Mouse (Mus musculus): Measurements from ENCODE around the gene Camta1.
A peak's percentile ranks its signal among the peaks of the same experiment; 100 is the strongest.

The Camta1 gene

DNA sequence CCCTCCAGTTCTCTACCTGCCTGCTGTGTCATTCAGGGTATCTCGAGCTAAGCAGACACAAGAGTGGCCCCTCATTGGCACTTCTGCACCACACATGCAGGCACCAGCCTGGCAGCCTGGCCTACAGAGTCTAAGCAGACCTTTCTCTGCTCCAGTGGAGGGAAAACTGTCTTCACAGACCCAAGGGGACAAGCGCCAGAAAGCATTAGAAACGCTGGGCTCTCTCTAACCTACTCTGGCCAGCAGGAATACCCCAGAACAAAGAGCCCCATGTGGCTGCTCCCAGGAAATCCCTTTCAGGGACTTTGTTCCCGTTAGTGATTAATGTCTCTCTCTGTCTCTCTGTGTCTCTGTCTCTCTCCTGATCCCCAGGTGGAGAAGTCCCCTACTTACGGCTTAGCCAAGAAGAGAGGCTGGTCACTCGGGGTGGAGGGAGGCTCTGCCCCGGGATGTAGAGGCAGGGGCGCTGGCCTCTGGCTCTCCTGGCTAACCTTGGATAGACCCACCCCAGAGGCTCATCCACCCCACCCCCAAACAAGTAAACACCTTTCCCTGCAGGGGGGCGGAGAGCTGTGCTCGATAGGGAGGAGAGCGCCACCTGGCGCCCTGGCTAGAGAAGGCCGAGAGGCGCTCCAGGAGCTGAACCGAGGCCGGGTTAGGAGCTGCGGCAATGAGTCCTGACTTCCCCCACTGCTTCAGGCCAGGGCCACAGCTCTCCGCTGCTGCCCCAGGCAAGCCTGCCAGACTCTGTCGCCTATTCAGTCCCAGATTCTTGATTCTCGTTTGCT lies 722.4 kb downstream of the Camta1 start:
- DNase-seq = peak; percentile 53 to 54

DNA sequence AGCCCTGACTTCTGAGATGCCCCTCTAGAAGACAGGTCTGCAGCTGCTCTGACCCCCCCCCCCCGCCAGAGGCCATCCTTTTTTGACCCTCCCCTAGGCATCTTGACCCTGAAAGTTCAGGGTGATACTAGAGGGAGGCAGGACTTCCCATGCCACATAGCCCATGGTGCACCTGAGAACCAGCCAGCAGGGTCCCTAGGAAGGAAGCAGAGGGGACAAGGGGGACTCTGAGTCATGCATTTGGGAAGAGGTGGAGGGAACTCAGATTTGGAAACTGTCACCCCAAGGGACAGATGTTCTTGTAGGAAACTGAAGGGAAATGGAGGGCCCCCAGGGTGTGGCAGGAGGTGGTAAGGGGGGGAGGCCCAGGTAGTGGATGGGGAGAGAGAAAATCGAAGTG lies 723.1 kb downstream of the Camta1 start:
- DNase-seq = no peak

DNA sequence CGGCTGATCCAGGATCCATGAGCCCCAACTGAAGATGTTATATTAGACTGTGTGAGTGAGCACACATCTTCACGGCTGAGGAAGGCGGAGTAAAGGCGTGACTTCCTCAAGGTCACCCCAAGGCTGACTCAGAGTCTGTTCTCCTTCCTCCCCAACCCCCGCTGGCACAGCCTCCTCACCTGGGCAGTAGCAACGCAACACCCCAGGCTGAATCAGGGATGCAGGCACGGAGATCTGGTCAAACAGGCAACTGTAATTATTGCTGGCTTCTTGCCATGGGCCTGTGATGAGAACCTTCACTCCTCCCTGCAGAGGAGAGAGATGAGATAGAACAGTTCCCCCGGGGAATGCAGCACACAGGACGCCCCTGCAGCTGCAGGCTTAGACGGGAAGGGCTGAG lies 723.5 kb downstream of the Camta1 start:
- DNase-seq = no peak

GRCm38 (mm10) chr4:151137701-151138100 lies 724.0 kb downstream of the Camta1 start:
- DNase-seq = no peak

DNA sequence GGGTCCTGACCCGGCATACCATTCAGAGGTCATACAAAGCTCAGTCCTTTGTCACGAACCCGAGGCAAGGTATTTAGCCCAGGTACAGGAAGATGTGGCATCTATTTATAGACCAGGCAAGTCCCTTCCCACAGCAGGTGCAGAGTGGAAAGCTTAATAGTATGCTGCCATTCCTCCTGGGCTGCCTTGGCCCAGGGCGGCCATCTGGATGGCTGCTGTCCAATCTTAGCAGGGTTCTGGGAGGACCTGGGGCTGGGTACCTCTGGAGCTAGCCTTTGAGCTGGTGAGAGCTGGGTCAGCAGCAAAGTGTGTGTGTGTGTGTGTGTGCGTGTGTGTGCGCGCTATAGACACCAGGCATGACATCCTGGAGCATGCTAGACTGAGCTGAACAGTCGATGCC lies 726.2 kb downstream of the Camta1 start:
- no peak for DNase-seq

GRCm38 (mm10) chr4:151133760-151134159 lies 727.9 kb downstream of the Camta1 start:
- no peak for DNase-seq

DNA sequence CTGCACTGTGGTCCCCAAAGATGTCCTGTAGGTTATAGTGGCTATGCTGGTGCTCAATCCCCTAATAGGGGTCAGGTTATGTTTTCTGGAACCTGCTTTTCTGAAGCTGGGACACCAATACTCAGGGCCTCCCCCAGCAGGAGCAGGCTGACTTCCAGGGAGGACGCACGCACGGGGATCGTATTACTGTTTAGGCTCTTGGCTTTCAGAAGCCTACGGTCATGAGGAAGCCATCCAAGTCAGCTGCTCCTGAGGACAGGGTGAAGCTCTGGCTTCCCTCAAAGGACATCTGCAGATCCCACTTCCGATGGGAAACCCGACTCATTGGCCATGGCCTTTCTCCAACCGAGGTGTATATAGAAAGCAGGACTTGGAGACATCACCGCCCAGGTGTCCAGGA lies 729.2 kb downstream of the Camta1 start:
- no peak for DNase-seq

DNA sequence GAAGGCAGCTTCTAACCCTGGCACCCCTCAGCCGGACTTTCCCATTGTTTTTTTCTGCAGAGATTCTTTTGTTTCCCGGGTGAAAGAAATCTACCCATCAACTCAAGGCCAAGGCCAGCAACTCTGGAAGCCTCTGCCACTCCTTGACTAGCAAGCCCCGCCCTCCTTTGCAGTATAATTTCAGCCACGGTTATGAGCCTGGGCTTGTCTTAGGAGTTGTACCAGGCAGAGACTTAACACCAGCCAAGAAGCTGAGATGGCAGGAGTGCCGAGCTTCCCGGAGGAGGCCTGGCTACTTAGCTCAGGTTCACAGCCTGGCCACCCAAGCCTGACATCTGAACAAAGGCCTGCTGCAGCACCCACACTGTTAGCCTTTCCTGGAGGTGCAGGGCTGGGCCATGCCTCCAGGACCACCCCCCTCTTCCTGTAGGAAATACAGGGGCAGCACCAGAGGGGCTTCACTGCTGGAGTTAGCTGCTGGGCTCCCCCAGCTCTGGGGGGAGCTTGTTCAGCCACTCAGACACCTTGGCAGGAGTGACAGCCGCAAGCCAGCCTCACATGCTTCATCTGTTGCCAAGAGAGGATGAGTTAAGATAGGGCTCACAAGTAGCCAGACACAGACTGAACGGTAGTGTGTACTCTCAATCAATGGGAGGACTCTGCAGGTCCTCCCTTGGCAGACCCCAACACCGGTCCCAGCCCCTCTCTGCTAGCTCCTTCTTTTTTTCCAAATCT lies 730.8 kb downstream of the Camta1 start:
- no peak for DNase-seq

- no peak for DNase-seq
Measured at GRCm38 (mm10) chr4:151129725-151130557, 731.7 kb downstream of the Camta1 start.

DNA sequence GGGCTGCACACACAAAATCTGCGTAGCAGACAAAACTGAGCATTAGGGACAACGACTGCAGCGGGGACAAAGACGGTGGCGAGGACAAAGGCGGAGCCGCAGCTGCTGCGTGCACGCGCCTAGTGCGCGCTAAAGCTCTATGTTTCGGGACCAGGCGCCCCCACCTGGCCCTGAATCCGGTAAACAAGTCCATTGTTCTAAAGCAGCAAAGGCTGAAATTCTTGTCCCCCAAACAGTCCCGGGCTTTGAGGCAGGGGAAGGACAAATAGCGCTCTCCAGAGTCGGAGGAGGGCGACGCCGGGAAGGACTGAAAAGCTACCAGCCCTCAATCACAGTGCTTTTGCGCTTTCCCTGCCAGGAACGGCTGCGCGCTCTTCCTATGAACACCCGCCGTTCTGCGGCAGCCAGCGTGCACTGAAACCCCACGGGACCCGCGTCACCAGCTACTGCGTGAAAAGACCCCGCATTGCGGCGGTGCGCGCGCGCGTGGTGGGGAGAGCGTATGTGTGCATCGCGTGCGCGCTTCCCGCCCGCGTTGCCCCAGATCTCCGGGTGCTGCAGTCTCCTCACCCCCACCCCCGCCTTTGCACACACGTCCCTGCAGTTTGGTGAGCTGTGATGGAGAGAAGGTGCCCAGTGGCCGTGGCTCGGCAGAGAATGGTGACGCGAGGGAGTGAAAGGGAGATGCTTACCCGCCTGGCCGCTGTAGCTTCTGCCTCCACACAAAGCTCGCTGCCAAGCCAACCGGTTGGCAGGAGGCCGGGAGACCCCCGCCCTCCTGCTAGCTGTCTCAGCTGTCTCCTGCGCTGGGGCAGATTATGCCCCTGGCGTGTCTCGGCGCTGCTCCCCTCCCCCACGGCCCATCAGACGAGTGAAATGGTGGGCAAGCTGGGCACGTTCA lies 732.8 kb downstream of the Camta1 start:
- DNase-seq = no peak

DNA sequence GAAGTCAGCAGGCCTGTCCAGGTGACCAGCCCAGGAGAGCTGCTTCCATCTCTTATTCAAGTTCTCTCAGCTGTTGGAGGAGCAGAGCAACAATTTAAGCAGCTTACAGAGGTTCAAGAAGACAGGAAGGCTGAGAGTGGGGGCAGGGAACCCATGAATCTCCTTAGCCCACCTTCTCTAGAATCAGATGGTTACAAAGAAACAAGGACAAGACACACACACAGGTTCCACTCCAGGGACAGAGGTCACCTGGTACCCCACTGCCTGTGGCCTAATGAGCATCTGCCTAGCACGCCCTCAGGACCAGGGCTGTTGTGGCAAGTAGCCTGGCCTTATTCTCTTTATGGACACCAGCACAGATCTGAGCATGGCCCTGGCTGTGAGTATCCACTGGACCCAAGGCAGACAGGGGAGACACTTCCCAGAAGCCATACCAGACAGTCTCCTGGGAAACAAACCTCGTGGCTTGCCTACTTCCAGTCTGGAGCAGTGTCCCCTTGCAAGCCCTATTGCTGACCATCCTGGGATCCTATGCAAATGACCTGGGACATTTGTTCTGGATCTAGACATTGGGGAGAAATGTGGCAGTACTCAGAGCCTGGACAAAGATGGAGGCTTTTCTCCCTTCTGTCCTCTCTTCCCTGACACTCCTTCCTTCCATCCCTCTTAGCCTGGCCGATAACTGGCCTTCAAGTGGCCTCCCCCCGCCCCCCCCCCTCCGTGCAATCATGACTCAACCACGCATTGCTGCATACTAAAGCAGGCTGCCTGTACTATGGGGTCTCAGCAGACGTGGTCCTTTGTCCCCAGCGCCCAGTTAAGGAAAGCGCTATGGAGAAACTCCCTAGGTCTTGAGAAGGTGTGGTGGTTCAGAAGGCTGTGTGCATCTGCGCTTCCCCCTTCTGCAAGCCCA lies 733.8 kb downstream of the Camta1 start:
- no peak for DNase-seq

DNA sequence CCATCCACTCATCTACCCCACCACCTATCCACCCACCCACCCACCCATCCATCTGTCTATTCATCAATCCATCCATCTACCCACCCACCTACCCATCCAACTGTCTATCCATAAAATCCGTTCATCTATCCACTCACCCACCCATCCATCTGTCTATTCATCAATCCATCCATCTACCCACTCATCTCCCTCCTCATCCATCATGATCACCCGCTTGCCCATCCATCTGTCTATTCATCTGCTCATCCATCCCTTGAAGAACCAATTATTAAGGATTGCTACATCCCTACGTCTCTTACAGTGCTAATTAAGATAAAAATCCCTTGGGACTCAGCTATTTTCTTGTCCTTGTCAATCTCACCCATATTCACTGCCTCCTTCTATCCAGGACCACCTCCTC lies 742.8 kb downstream of the Camta1 start:
- DNase-seq = no peak

DNA sequence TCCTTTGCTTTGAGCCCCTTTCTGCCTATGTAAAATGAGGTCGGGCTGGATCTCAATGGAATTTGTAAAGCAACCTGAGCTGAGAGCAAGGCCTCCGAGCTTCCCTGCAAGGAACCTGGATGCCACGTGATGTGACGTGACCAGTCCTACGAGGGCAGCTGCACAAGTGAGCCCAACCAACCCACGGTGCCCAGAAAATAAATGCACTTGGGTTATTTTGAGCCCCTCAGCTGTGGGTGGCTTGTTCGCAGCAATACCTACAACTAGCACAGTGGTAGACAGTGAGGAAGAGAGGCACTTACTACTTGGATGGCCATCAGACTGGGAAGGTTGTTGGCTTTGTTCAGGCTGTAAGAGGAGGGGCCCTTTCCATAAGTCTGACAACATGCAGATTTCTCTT lies 747.1 kb downstream of the Camta1 start:
- no peak for DNase-seq

GRCm38 (mm10) chr4:151111226-151111625 lies 750.5 kb downstream of the Camta1 start:
- DNase-seq = no peak

DNA sequence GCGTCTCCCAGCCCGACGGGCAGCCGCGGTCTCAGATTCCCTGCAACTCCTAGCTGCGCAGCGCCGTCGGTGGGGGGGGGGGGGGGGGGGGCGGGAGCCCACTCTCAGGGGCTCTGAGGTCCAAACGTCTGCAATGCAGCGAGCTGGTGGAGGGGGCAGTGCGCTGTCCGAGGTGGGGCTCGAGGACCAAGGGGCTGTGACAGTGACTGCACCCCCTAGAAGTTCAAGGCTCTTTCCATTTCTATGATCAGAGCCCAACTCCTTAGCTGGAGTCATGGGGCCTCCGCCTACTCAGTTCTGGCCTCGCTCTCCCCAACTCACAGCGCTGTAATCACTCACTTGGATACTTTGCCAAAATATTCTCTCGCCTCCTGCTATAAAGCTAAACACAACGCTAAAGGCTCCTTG lies 752.8 kb downstream of the Camta1 start:
- DNase-seq = no peak

GRCm38 (mm10) chr4:151108028-151108771 lies 753.5 kb downstream of the Camta1 start:
- DNase-seq = peak; percentile 80 to 83

DNA sequence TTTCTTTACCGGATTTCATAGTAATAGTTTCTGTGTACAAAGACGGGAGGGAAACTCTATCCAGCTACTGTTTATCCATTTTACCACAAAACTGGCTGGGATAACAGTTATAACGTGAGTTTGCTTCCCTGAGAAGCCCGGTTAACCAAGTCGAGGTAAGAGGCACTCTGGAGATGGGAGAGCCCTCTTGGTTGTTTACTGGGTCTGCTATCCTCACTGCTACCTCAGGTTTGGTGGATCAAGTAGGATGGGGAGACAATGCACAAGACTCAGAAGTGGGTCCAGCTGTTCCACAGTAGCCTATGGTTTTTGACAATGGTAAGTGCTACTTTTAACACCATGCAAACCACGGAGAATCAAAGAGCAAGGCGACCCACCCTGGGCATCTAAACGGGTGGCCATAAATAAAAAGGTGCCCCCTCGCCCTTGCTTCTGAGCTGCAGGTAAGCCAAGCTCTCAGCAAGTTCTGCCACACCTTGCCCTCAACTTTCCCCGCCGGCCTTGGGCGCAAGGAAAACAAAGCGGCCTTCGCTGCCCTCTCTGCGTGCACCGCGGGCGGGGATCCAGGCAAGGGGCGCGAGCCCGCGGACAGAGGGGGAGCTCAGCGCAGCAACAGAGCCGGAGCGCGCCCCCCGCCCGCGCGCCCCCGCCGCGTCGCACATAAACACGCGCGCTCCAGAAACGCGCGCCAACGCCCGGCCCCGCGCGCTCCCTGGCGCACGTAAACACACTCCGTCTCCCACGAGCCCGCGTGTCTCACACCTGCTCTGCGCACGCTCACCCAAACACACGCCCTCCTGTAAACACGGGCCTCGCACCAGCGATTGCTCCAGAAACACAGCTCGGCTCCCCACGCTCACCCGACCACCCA lies 754.3 kb downstream of the Camta1 start:
- peak in 1 of 2 experiments; percentile 1 for DNase-seq

DNA sequence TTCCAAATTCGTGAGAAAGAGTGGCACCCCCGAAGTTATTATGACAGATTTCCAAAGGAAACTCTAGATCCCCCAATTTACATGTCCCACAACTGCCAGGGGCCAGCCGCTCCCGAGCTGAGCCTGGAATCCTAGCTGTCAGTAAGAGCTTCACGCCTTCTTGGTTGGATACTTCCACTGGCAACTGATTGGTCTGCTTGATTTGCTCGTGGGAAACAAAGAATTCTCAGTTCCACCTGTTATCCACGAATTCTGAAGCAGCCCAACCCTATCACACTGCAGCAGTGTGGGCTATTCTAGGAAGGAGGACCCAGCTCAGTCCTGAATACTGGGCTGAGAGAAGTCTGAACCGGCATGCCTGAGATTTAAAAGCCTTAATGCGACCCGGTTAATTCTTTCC lies 755.2 kb downstream of the Camta1 start:
- DNase-seq = no peak

GRCm38 (mm10) chr4:151105886-151106285 lies 755.8 kb downstream of the Camta1 start:
- DNase-seq = no peak

DNA sequence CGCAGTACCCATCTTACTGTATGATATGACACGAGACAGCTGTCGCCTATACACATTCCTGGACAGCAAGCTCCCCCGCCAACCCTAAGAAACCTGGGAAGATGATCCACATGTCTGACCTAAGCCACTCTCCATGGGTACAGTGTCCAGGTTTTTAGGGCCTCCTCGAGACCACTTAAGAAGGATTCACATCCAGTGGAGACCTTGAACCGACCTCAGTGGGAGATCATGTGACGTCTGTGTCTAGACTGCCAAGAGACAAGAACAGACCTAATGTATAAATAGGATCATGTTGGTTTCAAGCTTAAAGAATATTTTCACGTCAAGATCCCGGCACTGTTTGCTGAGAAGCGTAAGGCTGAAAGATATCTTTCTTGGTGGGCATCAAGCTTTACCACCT lies 757.5 kb downstream of the Camta1 start:
- no peak for DNase-seq

All from B cell, adult 2 months (primary cell).